Mouse (Mus musculus) stomach, embryonic 14.5 days (tissue): Measurements from ENCODE around the gene Tbc1d1. TPM values are rescaled to one million over a fixed set of nuclear protein-coding genes. Genes with fewer than 3 reads are reported as not detected.

ENCODE experiments used
- ATAC-seq: fragments of 200-750 bp; cut with Nextera tagmentation; 2 replicates; pipeline ENCODE4 v1.8.0; 2017; ENCODE audit warnings: low read depth, moderate TSS enrichment; ENCODE audit not compliant: insufficient number of reproducible peaks, insufficient read depth, low FRiP score
- H3K27ac ChIP-seq: fragments of 300-500 bp; sonication (generic); 2 replicates; pipeline ENCODE4 v1.5.1; 2014; ENCODE audit warnings: mild to moderate bottlenecking, low read length, moderate library complexity, mixed read lengths
- H3K27me3 ChIP-seq: fragments of 300-500 bp; sonication (generic); 2 replicates; pipeline ENCODE4 v1.6.1; 2014; ENCODE audit warnings: low read length, control low read depth, mixed read lengths; ENCODE audit not compliant: control insufficient read depth, insufficient read depth
- H3K36me3 ChIP-seq: fragments of 300-500 bp; sonication (generic); 2 replicates; pipeline ENCODE4 v1.6.1; 2014; ENCODE audit warnings: mild to moderate bottlenecking, control low read depth, low read length, moderate library complexity, mixed read lengths; ENCODE audit not compliant: control insufficient read depth, insufficient read depth
- H3K4me1 ChIP-seq: fragments of 300-500 bp; sonication (generic); 2 replicates; pipeline ENCODE4 v1.6.1; 2014; ENCODE audit warnings: low read length, control low read depth, mixed read lengths; ENCODE audit not compliant: control insufficient read depth, insufficient read depth
- H3K4me2 ChIP-seq: fragments of 300-500 bp; sonication (generic); replicated peaks from 2 replicates; pipeline ENCODE4 v1.6.1; 2014; ENCODE audit warnings: low read depth, low read length, control low read depth
- H3K4me3 ChIP-seq: fragments of 300-500 bp; sonication (generic); 2 replicates; pipeline ENCODE4 v1.5.1; 2014; ENCODE audit warnings: low read depth, low read length, control low read depth
- H3K9ac ChIP-seq: fragments of 300-500 bp; sonication (generic); replicated peaks from 2 replicates; pipeline ENCODE4 v1.6.1; 2014; ENCODE audit warnings: low read depth, mild to moderate bottlenecking, control low read depth, low read length, moderate library complexity, mixed read lengths
- H3K9me3 ChIP-seq: fragments of 300-500 bp; sonication (generic); 2 replicates; pipeline ENCODE4 v1.6.1; 2016; ENCODE audit warnings: low read depth, low read length, control low read depth; ENCODE audit not compliant: control insufficient read depth
- WGBS: fragments of 180-500 bp; shearing (Covaris S2); extraction: QIAGEN DNeasy Blood & Tissue Kit; methylation state at CpG from one replicate; pipeline ENCODE4 v1.1.7; 2014; 5-methylcytosine and 5-hydroxymethylcytosine counted together
- polyA plus RNA-seq: library from polyadenylated mRNA; unstranded; fragments of >200 nt; fragmentation: Nextera tagmentation; extraction: Ambion mirVana; gene quantifications from 2 replicates; pipeline ENCODE4 v1.2.1, GENCODE M21; 2014

Tbc1d1 gene
- polyA plus RNA-seq, 1 experiment from 2014 or later = 37.2 TPM

GRCm38 (mm10) chr5:64237263-64237662 lies 81.2 kb downstream of the Tbc1d1 start:
- no peak overlapping the region for H3K9ac ChIP-seq
- H3K36me3 ChIP-seq = no peaks in the 10 kb centered on the region
- WGBS = 45% methylated on average over 1 of the region's 1 CpGs
- H3K4me1 ChIP-seq = peaks cover 20% of the 10 kb centered on the region
- H3K4me3 ChIP-seq = no peak overlapping the region
- H3K4me2 ChIP-seq = no peak overlapping the region
- H3K27me3 ChIP-seq = no peaks in the 10 kb centered on the region
- H3K9me3 ChIP-seq = no peaks in the 10 kb centered on the region
- no peak for ATAC-seq
- H3K27ac ChIP-seq = no peak overlapping the region

- ATAC-seq = no peak
- H3K4me1 ChIP-seq = peaks cover 20% of the 10 kb centered on the region
These were observed 81.6 kb downstream of the Tbc1d1 start for GRCm38 (mm10) chr5:64237693-64238092.

GRCm38 (mm10) chr5:64238894-64239652 lies 83.0 kb downstream of the Tbc1d1 start:
- H3K4me3 ChIP-seq = no peak overlapping the region
- H3K4me2 ChIP-seq = no peak overlapping the region
- WGBS = 79% methylated on average over 3 of the region's 3 CpGs
- H3K4me1 ChIP-seq = peaks cover 25% of the 10 kb centered on the region
- no peak overlapping the region for H3K9ac ChIP-seq
- H3K27me3 ChIP-seq = no peaks in the 10 kb centered on the region
- no peaks in the 10 kb centered on the region for H3K36me3 ChIP-seq
- H3K9me3 ChIP-seq = no peaks in the 10 kb centered on the region
- ATAC-seq = no peak
- no peak overlapping the region for H3K27ac ChIP-seq

More at GRCm38 (mm10) chr5:64237693-64238092, 81.6 kb downstream of the Tbc1d1 start:
- no peak overlapping the region for H3K27ac ChIP-seq
- 51% methylated on average over 3 of the region's 3 CpGs for WGBS
- H3K4me2 ChIP-seq = no peak overlapping the region
- H3K27me3 ChIP-seq = no peaks in the 10 kb centered on the region
- H3K9ac ChIP-seq = no peak overlapping the region
- H3K4me3 ChIP-seq = no peak overlapping the region
- H3K36me3 ChIP-seq = no peaks in the 10 kb centered on the region
- no peaks in the 10 kb centered on the region for H3K9me3 ChIP-seq

- no peak for ATAC-seq
- 69% methylated on average over 13 of the region's 13 CpGs for WGBS
- no peak overlapping the region for H3K27ac ChIP-seq
These were observed 85.0 kb downstream of the Tbc1d1 start for GRCm38 (mm10) chr5:64240941-64241682.

GRCm38 (mm10) chr5:64241867-64242266 lies 85.8 kb downstream of the Tbc1d1 start:
- Histone ChIP-seq H3K36me3 (no peaks in the 10 kb centered on the region), H3K27ac (no peak overlapping the region), H3K4me2 (no peak overlapping the region), H3K27me3 (no peaks in the 10 kb centered on the region), H3K4me1 (peaks cover 9% of the 10 kb centered on the region), H3K9me3 (no peaks in the 10 kb centered on the region), H3K9ac (no peak overlapping the region), H3K4me3 (no peak overlapping the region)
- ATAC-seq = no peak
- 87% methylated on average over 8 of the region's 8 CpGs for WGBS

More at GRCm38 (mm10) chr5:64240941-64241682, 85.0 kb downstream of the Tbc1d1 start:
- H3K36me3 ChIP-seq = no peaks in the 10 kb centered on the region
- H3K4me3 ChIP-seq = no peak overlapping the region
- no peaks in the 10 kb centered on the region for H3K9me3 ChIP-seq
- no peaks in the 10 kb centered on the region for H3K27me3 ChIP-seq
- H3K9ac ChIP-seq = no peak overlapping the region
- peaks cover 9% of the 10 kb centered on the region for H3K4me1 ChIP-seq
- no peak overlapping the region for H3K4me2 ChIP-seq

- ATAC-seq = no peak
- H3K4me1 ChIP-seq = peaks cover 9% of the 10 kb centered on the region
- H3K9ac ChIP-seq = no peak overlapping the region
- no peaks in the 10 kb centered on the region for H3K9me3 ChIP-seq
- WGBS = 57% methylated on average over 9 of the region's 9 CpGs
- H3K4me3 ChIP-seq = no peak overlapping the region
- H3K27ac ChIP-seq = no peak overlapping the region
- H3K36me3 ChIP-seq = no peaks in the 10 kb centered on the region
- H3K4me2 ChIP-seq = no peak overlapping the region
- no peaks in the 10 kb centered on the region for H3K27me3 ChIP-seq
These were observed 86.8 kb downstream of the Tbc1d1 start for GRCm38 (mm10) chr5:64242795-64243455.

- H3K9ac ChIP-seq = no peak overlapping the region
- H3K4me2 ChIP-seq = no peak overlapping the region
- no peak overlapping the region for H3K27ac ChIP-seq
- WGBS = 35% methylated on average over 6 of the region's 6 CpGs
- no peak overlapping the region for H3K4me3 ChIP-seq
- H3K27me3 ChIP-seq = no peaks in the 10 kb centered on the region
- ATAC-seq = no peak
- H3K4me1 ChIP-seq = peaks cover 9% of the 10 kb centered on the region
- H3K36me3 ChIP-seq = no peaks in the 10 kb centered on the region
- H3K9me3 ChIP-seq = no peaks in the 10 kb centered on the region
These were observed 87.6 kb downstream of the Tbc1d1 start for GRCm38 (mm10) chr5:64243666-64244065.

- WGBS = 29% methylated on average over 3 of the region's 3 CpGs
- Histone ChIP-seq H3K9ac (no peak overlapping the region), H3K4me2 (no peak overlapping the region), H3K9me3 (no peaks in the 10 kb centered on the region), H3K27me3 (no peaks in the 10 kb centered on the region), H3K27ac (no peak overlapping the region), H3K36me3 (no peaks in the 10 kb centered on the region), H3K4me1 (peaks cover 9% of the 10 kb centered on the region), H3K4me3 (no peak overlapping the region)
- no peak for ATAC-seq
These were observed 88.2 kb downstream of the Tbc1d1 start for GRCm38 (mm10) chr5:64244283-64244682.
